Mouse (Mus musculus) gonadal fat pad, adult 2 months (tissue): ENCODE measurements around the gene Arhgap1. TPM values are rescaled to one million over a fixed set of nuclear protein-coding genes. Genes with fewer than 3 reads are reported as not detected.

Experiments
- DNase-seq: peaks from one replicate; pipeline ENCODE4 v3.0.0-alpha.2; 2012; ENCODE audit warnings: low read depth
- polyA plus RNA-seq: library from polyadenylated mRNA; depleted of rRNA; stranded (reverse); fragments of >200 nt; gene quantifications from 2 replicates; pipeline ENCODE4 v1.2.3, GENCODE M21; 2012; rRNA removed

Arhgap1 gene
- polyA plus RNA-seq, 1 experiment, result 103 TPM

DNA sequence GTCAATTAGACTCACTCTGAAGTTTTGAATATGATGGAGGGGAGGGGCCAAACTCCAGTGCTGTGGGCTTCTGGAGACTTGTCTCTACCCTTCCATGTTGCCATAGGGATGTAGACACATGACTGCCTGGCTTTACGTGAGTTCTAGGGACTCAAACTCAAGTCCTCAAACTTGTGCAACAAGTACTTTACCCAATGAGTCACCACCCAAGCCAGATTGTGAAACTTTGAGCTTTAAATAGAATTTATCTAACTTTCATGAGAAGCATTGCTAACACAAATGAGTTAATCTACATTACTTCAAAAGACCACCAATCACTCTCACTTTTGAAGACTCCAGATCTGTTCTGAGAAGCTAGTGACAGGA is 46.5 kb downstream of the Arhgap1 start:
- DNase-seq, result no peak

DNA sequence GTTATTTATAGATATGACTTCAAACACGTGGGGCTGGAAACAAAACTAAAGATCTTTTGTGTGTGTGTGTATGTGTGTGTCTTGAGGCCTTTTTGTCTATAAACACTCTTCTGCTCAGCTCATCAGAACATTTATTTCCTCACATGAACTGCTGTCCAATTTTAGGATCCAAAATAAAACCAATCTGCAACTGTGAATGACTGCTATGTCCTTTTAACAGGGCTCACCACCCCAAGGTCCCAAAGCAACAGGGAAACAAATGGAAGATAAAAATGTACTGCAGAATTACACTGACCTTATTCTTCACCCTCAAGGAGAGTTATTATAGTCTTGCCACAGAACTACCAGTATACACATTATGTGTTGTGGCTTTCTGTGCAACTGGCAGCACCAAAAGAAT is 49.6 kb downstream of the Arhgap1 start:
- DNase-seq, result no peak

DNA sequence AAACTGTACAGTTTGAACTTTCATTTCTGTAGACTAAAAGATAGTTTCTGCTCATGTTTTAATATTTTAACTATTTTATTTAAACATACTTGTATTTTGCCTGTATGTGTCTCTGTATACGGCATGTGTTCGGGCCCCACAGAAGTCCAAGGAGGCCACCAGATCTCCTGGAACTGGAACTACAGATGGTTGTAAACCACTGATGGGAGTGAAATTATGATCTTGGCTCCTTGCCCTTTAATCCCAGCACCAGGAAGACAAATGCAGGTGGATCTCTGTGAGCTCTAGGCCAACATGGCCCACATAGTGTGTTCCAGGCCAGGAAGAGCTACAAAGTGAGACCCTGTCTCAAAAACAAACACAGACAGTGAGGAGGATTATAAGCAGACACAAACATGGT is 51.7 kb downstream of the Arhgap1 start:
- DNase-seq, result no peak

DNA sequence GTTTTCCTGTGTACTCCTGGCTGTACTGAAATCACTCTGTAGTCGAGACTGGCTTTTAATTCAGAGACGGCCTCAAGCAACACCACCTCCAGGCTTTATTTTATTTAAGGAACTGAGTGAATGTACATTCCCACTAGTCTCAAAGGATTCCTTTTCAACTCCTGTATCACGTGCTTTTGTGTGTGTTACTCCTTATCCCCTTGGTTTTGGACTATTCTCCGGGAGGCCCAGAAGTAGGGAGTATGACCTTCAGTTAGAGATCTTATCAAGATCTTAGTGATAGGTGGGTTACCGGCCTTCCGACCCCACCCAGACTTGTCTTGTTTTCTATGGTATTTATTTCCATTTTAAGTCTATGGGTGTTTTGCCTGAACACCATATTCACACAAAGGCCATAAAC is 56.1 kb downstream of the Arhgap1 start:
- DNase-seq, result no peak

DNA sequence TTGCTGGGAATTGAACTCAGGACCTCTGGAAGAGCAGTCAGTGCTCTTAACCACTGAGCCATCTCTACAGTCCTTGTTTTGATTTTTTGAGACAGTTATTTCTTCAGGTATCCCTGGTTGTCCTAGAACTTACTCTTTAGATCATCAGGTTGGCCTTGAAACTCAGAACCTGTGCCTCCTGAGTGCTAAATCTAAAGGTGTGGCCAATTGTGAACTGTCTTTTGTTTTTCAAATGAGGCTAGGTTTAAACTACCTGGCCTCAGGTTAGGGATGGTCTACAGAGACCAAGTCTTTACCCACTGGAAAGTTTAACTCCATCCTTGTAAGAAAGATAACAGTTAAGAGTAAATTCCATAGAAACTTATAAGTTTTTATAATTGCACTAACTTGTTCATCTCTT is 56.8 kb downstream of the Arhgap1 start:
- no peak for DNase-seq

DNA sequence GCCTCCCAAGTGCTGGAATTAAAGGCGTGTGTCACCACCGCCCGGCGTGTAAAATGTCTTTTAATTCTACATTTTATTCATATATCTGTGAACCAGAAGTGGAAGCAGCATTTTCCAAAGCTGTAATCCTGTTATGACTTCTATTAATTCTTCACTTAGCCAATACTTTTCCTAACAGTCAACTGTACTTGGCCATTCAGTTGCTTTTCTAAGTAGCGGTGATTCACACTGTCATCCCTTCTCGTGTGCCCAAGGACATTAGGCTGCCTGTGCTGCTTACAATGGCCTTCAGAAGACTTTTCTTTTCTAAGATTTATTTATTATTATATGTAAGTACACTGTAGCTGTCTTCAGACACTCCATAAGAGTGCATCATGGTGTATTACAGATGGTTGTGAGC is 58.7 kb downstream of the Arhgap1 start:
- no peak for DNase-seq

DNA sequence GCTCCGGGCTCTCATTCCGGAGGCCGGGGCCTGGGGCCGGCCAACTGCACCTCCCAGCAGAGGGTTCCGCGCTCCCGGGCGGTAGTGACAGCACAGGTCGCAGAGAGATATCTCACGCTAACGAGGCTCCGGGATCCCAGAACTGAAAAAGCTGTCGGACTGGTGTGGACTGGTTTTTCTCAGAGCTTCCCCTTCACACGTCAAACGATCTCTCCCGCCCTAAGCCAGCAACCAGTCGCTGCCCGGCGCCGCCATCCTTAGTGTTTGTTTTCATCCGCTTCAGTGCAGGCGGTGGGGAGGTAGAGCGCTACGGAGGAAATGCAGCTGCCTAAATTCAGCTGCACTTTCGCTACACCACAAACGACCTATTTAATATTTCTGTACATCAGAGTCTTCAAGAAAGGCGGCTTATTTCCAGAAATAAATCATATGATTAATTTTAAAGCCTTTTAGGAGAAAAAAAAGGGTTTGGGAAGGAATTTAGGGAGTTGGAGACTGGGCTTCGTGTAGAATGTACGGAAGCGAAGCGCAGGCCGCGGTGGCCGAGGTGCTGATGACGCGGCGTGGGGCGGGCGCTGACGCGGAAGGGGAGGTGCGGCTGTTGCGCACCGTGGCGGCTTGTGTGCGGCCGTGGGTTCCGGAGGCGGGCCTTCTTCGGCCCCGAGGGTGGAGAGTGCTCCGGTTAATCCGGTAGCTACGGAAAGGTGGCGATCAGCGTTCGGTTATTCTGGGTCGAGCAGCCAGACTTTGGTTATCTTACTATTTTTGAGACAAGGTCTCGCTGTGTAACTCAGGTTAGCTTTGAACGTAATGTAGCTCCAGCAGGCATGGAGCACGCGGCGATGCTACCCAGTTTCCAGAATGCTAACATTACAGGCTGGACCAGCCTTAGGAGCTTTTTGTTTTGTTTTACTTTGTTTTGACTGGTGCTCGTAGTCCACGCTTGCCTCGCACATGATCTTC is 60.9 kb downstream of the Arhgap1 start, which contains the start of the genes Atg13 and Harbi1:
Gene Atg13 (minus strand): TSS at position 305 of the 963 bp plus-strand sequence.
Gene Harbi1 (plus strand): TSS at position 581 of the 963 bp plus-strand sequence.
- no peak for DNase-seq

DNA sequence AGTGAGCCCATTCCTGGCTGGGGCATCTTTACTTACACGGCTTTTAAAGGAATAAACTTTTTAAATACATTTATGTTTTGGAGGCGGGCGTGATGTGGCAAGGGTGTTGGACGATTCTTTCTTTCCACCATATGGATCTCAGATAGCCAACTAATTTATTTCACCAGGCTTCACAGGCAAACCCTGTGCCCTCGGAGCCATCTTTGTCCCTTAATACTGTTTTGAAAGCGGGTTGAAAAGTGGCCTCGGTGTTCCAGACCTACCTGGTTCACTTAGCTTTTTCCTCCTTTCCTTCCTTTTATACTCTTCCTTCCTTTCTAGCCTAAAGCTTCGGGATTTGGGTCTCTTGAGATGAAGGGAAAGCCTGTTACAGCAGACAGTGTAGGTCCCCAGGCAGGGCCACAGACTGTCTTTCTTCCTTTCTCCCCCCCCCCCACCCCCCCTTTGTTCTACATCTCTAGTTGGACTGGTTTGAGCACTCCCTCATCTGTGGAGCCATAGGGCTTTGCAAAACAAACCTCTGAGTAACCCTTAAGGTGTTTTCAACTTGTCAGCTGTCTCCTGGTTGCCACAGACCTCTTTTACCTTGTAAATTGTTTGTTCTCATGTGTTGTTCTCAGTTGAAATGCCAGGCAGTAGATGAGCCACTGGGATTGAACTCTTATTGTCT is 61.7 kb downstream of the Arhgap1 start:
- no peak for DNase-seq

DNA sequence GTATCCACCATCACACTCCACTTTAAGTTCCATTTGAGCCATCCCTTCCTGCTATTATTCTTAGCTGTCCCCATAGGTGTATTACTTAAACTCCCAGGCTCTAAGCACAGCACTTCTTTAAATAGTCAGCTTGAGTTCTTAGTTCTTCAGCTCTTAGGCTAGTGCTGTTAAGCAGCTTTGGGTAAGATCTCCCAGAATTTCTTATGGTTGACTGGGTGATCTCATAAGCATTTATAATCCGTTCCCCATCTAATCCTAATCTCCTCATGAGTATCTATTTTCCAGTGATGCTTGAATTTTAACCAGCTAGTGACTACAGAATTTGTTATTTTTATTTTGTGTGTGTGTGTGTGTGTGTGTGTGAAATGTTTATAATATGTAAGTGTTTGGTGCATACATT is 65.3 kb downstream of the Arhgap1 start:
- DNase-seq, result no peak

DNA sequence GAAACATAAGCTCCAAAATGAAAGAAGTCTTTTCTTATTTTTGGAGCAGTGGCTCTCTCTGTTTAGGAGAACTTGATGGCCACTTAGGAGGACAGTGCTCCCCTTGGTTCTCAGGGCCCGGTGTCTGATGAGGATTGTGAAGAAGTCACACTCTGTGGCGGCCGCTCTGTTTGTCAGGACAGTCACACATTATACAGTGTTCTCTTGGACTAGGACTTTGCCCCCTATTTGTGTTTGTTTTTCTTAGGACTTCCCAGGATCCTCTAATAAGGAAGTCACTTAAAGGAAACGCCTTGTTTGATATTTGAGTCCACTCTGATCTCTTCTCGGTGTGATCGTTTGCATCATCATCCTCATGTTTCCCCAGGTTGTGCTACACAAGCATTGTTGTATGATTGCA is 68.6 kb downstream of the Arhgap1 start:
- DNase-seq, result no peak

Other genes with a start within 250 kb of the Arhgap1 start
- 18.3 and 19.5 TPM in 2 replicates for gene 1110051M20Rik, start 205.2 kb upstream of the Arhgap1 start, polyA plus RNA-seq
- 16.7 and 19.2 TPM in 2 replicates for gene Lrp4, start 192.3 kb upstream of the Arhgap1 start, polyA plus RNA-seq
- 9.7 and 9.8 TPM in 2 replicates for gene Ckap5, start 123.1 kb upstream of the Arhgap1 start, polyA plus RNA-seq
- gene F2, start 13.4 kb upstream of the Arhgap1 start, polyA plus RNA-seq, result 0.05 and 1.2 TPM in 2 replicates
- 15.1 and 16.5 TPM in 2 replicates for gene Zfp408, start 69 bp upstream of the Arhgap1 start, polyA plus RNA-seq
- gene Atg13, start 60.7 kb downstream of the Arhgap1 start, polyA plus RNA-seq, result 37.2 and 41.0 TPM in 2 replicates
- gene Harbi1, start 61.0 kb downstream of the Arhgap1 start, polyA plus RNA-seq, result 4.7 and 5.0 TPM in 2 replicates
- 18.2 and 22.9 TPM in 2 replicates for gene Ambra1, start 80.3 kb downstream of the Arhgap1 start, polyA plus RNA-seq